Mouse (Mus musculus) lung, postnatal 0 days (tissue): ENCODE data around the gene Pnmal1.

Source experiments
- CTCF ChIP-seq: IDR thresholded peaks from 2 replicates; pipeline ENCODE4 v1.5.1; 2016; ENCODE audit warnings: antibody characterized with exemption, mild to moderate bottlenecking
- EP300 ChIP-seq: IDR thresholded peaks from 2 replicates; pipeline ENCODE4 v1.6.1; 2016; ENCODE audit warnings: antibody characterized with exemption, mild to moderate bottlenecking, control low read depth

DNA sequence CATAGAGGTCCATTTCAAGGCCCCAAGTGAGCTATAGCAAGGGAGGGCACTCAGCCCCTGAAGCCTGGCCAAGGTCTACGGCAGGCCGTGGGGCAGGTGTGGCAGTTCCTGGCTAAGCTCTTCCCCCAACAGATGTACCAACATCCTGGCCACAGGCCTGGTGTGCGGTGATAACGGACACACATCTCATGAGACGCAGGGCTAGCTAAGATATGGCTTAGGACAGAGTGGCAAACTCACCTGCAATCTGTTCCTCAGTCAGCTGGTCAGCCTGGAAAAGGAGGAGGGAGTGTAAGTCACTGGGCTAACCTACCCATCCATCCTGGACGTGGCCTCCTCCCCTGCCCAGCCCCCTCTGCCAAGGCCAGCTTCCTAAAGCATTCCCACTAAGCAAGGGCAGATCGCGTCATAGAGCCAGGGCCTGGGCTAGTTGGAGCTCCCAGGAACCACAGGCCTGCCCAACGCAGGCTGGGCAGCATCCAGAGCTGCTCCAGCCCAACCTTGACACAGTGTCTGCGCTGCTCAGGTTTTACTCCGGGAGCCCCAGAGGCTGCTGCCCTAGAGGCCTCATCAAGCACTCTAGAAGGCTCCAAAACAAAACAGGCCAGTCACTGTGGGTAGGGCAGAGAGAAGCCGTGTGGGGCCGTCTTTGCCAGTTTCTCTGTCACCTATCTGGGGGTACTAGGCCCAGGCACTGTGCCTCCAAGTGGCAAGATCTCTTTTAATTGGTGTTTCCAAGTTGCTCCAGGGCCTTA lies 39.9 kb upstream of the Pnmal1 start:
- TF ChIP-seq CTCF, result no peak
- no peak for TF ChIP-seq EP300
